Mouse (Mus musculus) embryo, embryonic 11 days (tissue): ENCODE measurements around the gene Mvb12b.
A peak's percentile ranks its signal among the peaks of the same experiment; 100 is the strongest.

Source experiments
- DNase-seq: peaks from one replicate; pipeline ENCODE4 v3.0.0-alpha.2; 2015

Mvb12b gene

DNA sequence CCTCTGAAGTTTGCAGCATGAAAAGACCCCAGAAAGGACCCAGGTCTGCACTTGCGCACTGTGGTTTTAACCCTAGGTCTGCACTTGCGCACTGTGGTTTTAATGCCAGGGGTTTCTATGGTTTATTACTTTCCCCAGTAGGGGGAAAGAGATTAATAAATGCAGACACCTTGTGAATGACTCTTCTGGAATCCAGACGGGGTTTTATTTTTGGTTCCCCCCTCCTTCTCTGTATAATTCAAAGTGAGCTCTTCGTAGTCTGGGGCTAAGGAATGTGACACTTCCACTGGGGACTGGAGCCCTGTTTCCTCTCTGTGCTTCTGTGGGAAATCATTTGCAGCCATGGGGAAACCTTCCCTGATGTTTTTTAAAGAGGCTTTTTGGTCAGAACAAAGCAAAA lies 113.6 kb downstream of the Mvb12b start:
- DNase-seq = no peak

DNA sequence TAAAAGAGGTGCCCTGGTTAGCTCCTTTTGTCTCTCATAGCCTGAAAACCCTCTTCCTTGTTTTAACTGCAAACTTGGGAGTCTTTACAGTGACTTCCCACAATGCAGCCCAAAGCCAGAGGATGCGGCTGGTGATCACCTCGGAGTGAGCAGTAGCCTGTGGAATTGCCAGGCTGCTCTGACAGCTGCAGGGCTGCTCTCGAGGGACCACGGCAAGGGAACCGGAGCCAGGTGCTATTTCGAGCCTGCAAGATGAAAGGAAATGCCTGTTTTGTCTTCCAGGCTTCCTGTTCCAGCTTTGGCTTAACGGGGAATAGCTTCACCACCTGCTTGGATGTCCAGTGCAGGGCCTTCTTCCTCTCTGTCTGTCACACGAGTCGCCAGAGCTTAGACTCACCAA lies 115.3 kb downstream of the Mvb12b start:
- peak; percentile 41 for DNase-seq

DNA sequence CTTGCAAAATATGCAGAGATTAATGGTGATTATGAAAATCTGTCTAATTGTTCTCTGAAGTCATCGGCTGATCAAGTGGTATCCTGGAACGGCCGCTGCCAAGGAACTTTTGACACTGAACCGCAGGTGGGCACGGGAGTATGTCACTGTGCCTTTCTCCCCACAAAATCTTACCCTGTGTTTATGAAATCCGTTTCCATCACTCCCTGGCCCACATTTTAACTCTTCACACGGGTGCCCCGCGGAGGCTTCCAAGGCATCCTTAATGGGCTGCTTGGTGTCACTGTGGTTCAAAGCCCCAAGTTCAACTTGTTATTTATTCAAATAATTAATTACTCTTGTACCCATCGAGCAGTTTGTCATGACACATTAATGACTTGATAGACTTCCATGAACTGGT lies 116.4 kb downstream of the Mvb12b start:
- no peak for DNase-seq

DNA sequence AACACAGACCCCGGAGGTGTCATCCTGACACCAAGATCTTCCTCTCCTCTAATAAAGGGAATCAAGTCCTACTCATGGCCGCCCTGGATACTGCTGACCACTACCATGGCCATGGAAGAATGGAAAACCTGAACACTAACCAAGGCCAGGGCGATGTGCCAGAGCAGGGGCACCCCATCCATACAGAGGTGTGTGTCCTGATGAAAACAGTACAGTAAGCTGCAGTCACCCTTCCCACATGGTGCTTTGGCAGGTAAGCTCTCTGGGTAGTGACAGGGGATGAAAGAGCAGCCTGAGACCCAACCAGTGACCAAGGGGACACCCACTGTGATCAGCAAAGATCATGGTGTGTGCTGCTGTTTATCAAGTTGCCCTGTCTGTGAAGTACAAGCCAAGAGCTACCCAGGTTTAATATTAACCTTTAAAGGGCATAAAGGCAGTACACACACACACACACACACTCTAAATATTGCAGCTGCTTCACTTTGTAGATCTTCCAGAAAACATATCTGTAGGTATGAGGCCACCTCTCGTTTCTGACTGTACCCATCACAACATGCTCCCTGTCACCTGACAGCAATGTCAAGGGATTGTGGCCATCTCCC lies 117.1 kb downstream of the Mvb12b start:
- no peak for DNase-seq

DNA sequence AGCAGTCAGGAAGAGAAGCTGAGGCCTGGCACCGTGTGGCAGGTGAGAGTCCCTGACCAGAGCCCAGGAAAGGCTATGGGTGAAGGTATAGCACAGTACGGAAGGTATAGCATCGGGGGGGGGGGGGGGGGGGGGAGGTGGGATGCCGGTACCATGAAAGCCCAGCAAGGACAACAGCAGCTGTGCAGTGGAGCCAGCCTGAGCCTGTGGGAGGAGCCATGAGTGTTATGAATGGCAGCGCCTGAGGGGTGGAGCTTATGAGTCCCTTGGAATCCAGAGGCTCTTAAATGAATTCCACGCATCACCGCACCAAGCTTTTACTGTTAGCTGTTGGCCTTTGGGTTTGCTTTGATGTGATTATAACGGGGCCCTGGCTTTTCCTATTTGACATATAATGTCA lies 123.3 kb downstream of the Mvb12b start:
- peak; percentile 78 for DNase-seq

DNA sequence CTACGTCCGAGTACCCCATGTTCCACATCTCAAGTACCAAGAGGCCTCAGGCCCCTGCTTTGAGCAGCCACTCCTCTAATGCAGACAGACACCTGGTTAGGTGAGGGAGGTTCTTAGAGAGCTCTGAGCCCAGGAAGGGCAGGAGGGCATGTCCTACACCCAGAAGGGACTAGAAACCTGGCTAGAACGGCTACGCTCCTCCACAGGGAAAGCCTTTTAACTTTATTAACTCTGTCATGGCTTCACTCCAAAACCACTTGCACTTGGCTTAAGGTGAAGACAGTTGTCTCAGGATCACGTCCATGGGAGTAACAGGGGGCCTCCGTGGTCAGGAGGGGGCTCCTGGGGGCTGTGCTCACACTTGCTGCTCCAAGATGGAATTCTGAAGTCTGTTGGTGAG lies 125.5 kb downstream of the Mvb12b start:
- DNase-seq = no peak

DNA sequence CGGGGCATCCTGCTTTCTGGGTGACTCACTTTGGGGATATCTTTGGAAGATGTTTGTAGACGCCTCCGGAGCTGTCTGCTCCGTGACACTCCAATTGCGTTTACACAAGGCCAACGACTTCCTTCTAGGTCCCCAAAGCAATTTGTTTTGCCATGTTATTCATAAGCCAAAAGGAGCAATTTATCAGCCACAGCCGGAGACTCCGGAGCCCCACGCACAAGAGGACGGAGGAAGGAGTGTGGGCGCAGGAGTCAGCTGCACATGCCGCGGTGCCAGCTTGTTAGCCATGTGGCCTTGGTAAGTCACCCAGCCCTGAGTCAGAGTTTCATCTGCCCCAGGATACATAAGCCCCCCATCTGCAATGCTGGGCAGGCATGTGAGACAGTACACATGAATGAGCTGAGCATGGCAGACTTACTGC lies 127.2 kb downstream of the Mvb12b start:
- DNase-seq = no peak

DNA sequence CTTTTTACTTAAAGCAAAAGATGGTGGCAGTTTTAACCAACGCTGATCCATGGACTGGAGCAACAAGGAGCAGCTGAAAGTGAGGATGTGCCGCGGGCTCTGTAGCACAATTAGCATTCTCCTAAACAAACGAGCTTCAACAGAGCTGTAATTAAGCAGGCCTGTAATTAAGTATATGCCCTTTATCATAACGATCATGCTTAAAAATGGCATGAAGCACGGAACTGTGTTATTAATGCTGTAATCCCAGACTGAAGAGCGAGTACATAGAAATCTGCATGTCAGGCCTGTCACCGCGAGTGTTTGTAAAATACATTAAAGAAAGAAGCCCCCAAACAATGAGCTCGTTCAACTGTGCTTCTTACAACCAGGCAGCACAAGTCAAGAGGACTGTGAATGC lies 128.3 kb downstream of the Mvb12b start:
- no peak for DNase-seq

DNA sequence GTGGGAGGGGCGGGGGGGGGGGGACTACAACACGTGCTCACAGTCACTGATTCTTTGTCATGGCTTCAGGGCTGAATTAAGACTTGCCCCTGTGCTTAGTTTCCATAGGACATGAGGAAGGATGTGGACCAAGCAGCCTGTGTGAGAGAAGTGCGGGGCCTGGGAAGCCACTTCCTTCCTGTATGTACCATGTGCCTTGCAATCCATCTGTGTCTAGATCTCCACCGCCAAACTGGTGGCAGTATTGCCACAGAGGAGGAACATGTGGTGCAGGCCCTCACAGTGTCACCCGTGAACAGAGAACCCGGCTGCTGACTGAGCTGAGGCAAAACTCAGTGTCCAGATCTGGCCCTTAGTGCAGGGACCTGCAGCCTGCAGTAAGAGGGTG lies 132.1 kb downstream of the Mvb12b start:
- peak; percentile 21 for DNase-seq

DNA sequence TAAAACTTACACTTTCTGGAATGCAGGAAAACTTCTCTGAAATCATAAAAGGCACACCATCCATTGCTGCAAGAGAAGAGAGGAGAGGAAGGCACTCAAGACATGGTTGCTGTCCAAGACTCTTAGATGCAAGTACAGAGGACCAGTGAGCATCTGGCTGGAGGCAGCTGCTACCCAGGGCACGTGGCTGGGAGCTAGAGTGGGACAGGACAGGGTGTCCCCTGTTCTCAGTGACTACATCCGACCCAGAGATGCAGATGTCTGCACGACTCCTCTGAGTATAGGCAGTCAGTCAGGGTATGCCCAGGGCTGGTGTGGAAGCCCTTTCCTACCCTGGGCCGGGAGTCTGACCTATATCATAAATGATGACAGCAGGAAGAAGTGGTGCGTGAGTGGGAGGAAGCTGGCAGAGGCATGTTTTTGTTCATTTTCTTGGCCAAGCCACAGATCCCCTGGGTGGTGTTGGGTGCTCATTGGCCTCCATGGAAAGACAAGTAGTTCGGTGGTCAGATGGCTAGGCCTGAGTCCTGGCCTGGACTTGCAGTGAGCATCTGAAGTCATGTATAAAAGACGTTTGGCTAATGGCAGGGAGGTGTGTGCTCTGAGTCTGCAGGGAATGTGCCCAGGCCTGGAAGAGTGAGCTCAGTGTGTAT lies 132.6 kb downstream of the Mvb12b start:
- no peak for DNase-seq

DNA sequence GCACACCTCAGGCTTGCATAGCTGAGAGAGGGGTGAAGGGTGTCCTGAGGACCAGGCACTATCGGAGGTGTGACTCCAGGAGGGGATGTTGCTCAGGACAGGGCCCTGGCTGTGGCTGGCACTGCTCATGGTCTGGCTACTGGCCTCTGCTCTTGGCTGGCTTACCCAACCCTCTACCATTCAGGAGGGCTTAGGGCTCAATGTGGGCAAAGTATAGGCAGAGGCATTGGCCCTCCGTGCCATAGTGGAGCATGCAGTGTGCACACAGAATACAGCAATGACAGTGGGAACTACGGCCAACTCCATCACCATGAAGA lies 133.5 kb downstream of the Mvb12b start:
- no peak for DNase-seq

DNA sequence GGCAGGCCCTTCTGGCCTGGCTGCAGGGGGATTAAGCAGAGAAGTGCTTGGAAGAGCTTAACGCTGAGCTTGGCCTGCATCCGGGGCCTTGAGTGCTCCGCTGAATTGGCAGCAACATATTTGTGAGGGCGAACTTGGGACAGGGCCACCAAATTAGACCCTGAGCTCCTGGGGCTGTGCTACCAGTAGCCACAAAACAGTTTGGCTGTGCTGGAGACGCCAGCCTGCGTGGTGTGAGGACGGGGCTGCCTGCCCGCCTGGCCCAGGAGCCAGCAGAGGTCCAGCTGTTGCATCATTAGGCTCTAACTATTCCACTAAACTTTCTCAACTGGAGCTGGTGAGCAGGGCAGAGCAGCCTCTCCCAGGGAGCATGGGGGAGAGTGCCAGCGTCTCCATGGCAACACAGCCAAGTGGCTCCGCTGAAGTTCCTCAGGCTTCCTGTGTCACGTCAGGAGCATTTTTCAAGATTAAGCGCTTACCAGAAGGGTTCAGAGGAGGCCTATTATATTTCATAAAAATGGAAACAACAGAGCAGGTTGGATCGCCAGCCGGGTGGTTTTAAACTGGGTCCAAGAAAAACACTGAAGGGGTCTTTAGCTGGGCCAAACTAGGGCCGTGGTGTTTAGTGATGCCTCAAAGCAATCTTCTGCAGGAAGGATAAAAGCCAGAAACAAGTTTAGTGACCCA lies 134.0 kb downstream of the Mvb12b start:
- peak; percentile 87 for DNase-seq

DNA sequence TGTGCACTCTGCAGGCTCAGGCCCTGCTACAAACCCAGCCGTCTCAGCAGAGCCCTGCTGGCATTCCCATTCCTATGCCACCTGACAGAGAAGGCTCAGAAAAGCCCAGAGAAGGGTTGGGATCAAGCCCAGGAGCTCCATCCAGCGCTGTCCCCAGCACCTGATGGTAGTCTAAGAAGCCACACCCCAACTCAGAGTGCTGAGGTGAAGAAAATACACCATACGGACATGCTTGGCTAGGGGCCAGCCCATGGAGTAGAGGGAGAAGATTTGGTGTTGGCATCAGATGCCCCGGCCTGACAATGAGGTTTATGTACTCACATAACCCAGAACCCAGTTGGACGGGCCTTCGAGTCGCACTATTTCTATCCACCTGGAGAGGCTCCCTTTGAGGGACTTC lies 137.1 kb downstream of the Mvb12b start:
- no peak for DNase-seq

DNA sequence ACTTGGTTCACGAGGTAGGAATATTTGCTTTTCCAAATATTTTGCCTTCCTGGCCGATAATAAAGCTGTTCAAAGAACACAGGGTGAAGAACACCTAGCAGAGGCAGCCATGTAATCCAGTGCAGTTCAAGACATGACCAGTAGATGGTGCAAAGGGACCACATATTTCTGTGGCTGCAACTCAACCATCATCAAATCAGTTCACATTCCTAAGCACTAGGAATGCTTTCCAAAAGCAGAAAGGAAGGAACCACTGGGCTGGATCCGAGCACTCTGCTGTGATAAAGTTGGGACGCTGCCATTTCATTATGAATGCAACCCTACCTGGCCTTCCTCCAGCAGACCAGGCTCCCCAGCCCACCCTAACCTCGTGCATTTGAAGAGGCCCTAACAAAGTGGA lies 141.3 kb downstream of the Mvb12b start:
- DNase-seq = peak; percentile 83

DNA sequence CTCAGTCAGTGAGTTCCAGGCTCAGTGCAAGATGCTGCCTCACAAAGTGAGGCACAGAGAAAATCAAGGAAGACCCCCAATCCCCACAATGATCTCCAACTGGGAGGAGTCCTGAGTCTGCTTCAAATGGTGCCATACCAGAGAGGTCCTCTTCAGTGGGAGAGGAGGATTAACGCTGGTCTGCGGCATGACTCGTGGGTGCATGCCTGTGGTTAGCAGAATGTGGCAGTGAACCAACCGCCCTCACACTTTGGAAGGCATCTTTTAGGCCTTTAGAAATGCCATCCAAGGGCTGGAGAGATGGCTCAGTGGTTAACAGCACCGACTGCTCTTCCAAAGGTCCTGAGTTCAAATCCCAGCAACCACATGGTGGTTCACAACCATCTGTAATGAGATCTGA lies 142.0 kb downstream of the Mvb12b start:
- no peak for DNase-seq

DNA sequence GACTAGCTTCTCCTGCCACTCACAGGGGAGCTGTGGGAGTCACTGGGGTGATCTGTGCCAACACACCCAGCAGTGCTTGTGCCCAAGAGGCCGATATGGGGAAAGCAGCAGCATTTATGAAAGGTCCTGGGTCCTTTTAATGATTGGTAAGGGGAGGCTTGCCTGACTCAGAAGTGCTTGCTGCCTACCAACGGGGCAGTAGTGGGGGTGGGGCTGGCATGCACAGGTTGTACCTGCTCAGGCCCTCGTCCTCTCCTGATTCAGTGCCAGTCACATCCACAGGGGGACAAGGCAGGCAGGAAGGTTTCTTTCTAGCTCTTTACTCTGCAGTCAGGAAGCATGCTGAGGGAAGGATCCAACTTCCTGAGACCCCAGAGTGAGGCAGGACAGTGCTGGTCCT lies 150.6 kb downstream of the Mvb12b start:
- no peak for DNase-seq

DNA sequence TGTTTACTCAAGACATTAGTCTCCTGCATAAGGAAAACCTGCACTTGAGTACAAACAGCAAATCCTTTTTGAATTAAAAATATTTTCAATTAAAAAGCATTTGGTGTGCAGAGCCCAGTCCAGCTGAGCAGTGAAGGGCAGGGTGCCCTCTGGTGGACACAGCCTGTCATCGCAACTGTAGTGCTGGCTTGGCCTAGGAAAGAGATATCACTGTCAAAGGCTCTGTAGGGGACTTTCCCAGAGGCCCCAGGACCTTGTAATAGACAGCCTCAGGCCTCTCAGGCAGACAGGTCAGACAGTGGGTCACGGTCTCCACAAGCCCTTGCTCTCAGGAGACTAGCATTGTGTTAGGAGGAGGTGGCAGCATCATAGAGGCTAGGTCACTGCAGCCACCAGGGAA lies 151.0 kb downstream of the Mvb12b start:
- DNase-seq = peak; percentile 78

DNA sequence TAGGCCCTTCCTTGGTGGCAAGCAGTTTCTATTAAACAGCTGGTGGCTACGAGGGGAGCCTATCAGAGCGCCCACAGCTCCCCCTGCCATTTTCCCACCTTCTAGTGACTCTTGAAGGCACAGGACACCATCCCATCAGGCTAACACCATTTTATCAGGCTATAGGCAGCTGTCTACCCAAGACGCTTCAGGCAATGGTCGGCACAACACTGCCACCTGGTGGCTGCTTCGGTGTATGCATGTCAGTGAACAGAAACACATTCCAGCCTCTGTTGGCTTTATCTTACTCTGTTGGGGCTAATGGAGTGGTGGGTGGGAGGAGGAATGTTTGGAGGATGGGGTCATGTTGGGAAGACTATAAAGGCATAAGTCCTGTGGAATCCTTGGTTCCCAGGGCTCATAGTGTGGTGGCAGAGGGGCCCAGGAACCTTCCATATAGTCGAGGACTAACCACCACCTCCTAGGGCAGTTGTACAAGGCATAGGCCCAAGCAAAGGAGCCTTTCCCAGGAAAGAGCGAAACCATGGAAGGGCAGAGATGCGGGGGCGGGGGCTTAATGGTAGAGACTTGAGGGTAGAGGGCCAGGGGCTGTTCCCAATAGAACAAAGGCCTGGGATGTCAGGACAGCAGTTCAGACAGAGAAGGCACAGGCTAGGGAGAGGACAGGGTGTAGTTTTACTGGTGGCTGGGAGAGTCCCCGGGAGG lies 152.8 kb downstream of the Mvb12b start:
- DNase-seq = peak; percentile 82

DNA sequence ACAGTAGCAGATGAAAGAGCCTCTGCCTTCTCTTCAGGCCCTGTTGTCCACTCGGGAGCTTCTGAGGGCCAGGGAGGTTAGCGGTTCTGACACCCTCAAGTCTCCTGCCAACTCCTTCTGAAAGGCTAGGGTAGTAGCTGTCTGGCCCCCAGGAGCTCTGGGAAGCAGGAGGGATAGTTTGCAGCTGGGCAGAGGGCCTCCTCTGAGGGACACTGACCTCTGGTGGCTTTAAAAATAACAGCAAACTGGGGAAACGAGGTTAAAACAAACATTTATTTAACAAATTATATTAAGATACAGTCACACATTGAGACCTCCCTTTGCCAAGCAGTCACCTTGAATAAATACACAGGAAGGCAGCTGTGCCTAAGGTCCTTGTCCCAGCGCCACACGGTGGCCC lies 158.0 kb downstream of the Mvb12b start:
- peak; percentile 58 for DNase-seq

DNA sequence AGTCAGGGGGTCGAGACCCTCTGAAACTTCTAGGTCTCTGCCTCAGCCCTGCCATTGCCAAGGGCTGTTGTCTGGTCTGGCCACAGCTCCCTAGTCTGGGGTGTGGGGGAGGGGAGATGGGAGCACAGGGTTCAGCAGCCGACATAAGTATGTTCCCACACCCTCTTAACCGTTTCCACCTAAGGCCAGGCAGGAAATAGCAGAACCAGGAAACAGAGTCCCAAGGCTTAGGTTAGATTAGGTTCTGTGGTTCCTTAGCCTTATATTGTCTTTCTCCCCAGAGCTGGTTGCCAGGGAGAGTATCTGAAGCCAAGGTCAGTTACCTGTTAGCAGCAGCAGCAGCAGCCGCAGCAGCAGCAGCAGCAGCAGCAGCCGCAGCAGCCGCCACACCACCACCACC lies 160.5 kb downstream of the Mvb12b start:
- no peak for DNase-seq

DNA sequence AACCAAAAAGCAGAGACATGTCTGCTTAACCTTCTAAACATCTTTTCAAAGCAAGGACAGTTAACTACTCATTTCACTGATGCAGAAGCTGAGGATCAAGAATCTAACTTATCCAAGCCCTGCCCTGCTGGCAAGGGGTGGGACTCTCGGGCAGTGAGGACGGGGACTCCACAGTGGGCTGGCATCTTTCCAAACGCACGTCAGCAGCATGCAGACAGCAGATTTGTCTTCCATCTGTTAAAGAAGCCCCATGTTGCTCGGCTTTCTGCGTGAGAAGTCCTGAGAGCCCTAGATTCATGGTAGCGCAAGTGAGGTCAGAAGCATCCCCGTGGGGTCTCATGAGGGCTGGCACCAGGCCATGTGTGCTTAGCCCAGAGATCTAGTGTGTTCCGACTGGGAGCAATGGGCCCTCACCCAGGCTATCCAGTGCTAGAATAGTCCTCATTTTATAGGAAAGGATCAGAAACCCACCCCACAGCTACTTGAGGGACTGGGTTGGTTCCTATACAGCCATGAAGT lies 167.3 kb downstream of the Mvb12b start:
- no peak for DNase-seq

DNA sequence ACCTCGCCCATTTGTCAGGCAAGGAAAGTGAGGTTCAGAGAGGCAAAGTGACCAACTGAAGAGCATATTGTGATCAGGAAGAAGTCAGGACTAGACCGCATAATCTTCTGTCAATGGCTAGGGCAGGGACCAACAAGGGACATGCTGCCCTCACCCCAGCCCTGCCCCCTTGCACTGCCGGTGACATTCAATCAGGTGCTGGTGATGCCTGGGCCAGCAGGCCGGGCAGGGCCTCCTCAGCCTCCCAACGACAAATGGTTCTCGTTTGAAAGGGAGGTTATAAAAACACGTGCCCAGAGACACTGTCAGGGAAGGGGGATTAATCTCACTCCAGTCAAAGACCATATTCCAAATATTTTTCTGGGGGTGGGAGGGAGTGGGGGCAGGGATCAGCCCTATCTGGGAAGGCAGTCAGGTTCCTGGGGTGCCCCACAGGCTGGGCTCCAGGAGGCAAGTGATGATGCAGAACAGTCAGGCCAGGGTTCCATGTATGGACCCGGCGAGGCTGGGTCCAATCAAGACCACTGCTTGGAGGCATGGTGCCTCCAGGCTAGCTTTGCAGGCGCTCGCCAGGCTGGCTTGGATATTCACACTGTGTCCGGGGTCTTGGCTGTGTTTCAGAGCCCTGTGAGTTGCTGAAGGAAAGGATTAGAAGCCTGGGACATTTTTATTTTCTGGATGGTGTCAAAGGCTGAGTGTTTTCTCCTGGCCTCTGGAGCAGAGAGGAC lies 168.2 kb downstream of the Mvb12b start:
- peak; percentile 41 for DNase-seq

DNA sequence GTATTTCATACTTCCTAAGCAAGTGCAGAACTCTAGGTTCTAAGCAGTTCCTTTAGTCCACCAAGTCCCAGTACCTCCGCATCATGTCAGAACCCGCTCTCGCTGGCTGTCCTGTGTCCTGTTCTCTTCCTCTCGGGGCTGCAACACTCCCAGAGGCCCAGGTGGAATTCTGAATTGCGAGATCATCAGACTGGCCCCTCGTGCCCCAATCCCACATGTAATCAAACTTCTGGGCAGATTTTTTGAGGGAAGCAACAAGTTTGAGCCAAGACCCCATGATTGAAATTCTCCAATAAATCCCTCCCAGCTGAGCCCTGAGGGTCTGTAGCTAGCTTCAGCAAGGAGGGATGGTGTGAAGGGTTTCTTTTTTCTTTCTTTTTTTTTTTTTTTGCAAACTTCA lies 169.2 kb downstream of the Mvb12b start:
- DNase-seq = peak; percentile 30
